Mouse (Mus musculus) midbrain, embryonic 15.5 days (tissue): Measurements from ENCODE around the gene Otud4. TPM values are rescaled to one million over a fixed set of nuclear protein-coding genes. Genes with fewer than 3 reads are reported as not detected.

Experiments used
- ATAC-seq: fragments of 200-750 bp; cut with Nextera tagmentation; replicated peaks from 2 replicates; pipeline ENCODE4 v1.8.0; 2017; ENCODE audit warnings: moderate TSS enrichment
- H3K27ac ChIP-seq: fragments of 300-500 bp; sonication (generic); 2 replicates; pipeline ENCODE4 v1.5.1; 2015; ENCODE audit warnings: mild to moderate bottlenecking, inconsistent platforms
- H3K27me3 ChIP-seq: fragments of 300-500 bp; sonication (generic); replicated peaks from 2 replicates; pipeline ENCODE4 v1.6.1; 2015; ENCODE audit warnings: inconsistent platforms
- H3K36me3 ChIP-seq: fragments of 300-500 bp; sonication (generic); replicated peaks from 2 replicates; pipeline ENCODE4 v1.6.1; 2015; ENCODE audit warnings: inconsistent platforms
- H3K4me1 ChIP-seq: fragments of 300-500 bp; sonication (generic); 2 replicates; pipeline ENCODE4 v1.6.1; 2015; ENCODE audit warnings: inconsistent platforms
- H3K4me2 ChIP-seq: fragments of 300-500 bp; sonication (generic); 2 replicates; pipeline ENCODE4 v1.6.1; 2015; ENCODE audit warnings: inconsistent platforms, mild to moderate bottlenecking, moderate library complexity
- H3K4me3 ChIP-seq: fragments of 300-500 bp; sonication (generic); 2 replicates; pipeline ENCODE4 v1.5.1; 2015; ENCODE audit warnings: mild to moderate bottlenecking, inconsistent platforms
- H3K9ac ChIP-seq: fragments of 300-500 bp; sonication (generic); 2 replicates; pipeline ENCODE4 v1.6.1; 2015; ENCODE audit warnings: mild to moderate bottlenecking, inconsistent platforms
- H3K9me3 ChIP-seq: fragments of 300-500 bp; sonication (generic); 2 replicates; pipeline ENCODE4 v1.6.1; 2016; ENCODE audit warnings: inconsistent platforms
- WGBS: fragments of 180-500 bp; shearing (Covaris S2); methylation state at CpG from one replicate; pipeline ENCODE4 v1.1.7; 2015; ENCODE audit warnings: mixed read lengths; 5-methylcytosine and 5-hydroxymethylcytosine counted together
- polyA plus RNA-seq: library from polyadenylated mRNA; unstranded; fragments of >200 nt; fragmentation: Nextera tagmentation; extraction: Ambion mirVana; gene quantifications from 2 replicates; pipeline ENCODE4 v1.2.1, GENCODE M21; 2015

Otud4 gene
- polyA plus RNA-seq, 1 experiment from 2014 or later = 10.6 TPM

- no peaks in the 10 kb centered on the region for H3K9me3 ChIP-seq
- H3K36me3 ChIP-seq = no peaks in the 10 kb centered on the region
- no peaks in the 10 kb centered on the region for H3K4me1 ChIP-seq
- H3K4me3 ChIP-seq = no peak overlapping the region
- H3K9ac ChIP-seq = no peak overlapping the region
- 39% methylated on average over 9 of the region's 9 CpGs for WGBS
- H3K4me2 ChIP-seq = no peak overlapping the region
- H3K27me3 ChIP-seq = no peaks in the 10 kb centered on the region
- no peak for ATAC-seq
- H3K27ac ChIP-seq = no peak overlapping the region
Measured at GRCm38 (mm10) chr8:79620489-79621276, 18.7 kb upstream of the Otud4 start.

- H3K27ac ChIP-seq = no peak overlapping the region
- H3K4me1 ChIP-seq = no peaks in the 10 kb centered on the region
- 85% methylated on average over 11 of the region's 11 CpGs for WGBS
- no peak overlapping the region for H3K4me3 ChIP-seq
- ATAC-seq = no peak
- no peak overlapping the region for H3K4me2 ChIP-seq
- H3K27me3 ChIP-seq = no peaks in the 10 kb centered on the region
- no peak overlapping the region for H3K9ac ChIP-seq
- H3K9me3 ChIP-seq = no peaks in the 10 kb centered on the region
- H3K36me3 ChIP-seq = no peaks in the 10 kb centered on the region
Measured at GRCm38 (mm10) chr8:79622346-79622745, 17.1 kb upstream of the Otud4 start.

GRCm38 (mm10) chr8:79623351-79623750, 16.1 kb upstream of the Otud4 start:
- Histone ChIP-seq H3K27me3 (no peaks in the 10 kb centered on the region), H3K27ac (no peak overlapping the region), H3K9ac (no peak overlapping the region), H3K4me3 (no peak overlapping the region), H3K4me1 (no peaks in the 10 kb centered on the region), H3K9me3 (no peaks in the 10 kb centered on the region), H3K36me3 (no peaks in the 10 kb centered on the region), H3K4me2 (no peak overlapping the region)
- ATAC-seq = no peak
- WGBS = 94% methylated on average over 12 of the region's 12 CpGs

GRCm38 (mm10) chr8:79624416-79624815, 15.0 kb upstream of the Otud4 start:
- Histone ChIP-seq H3K4me3 (no peak overlapping the region), H3K9ac (no peak overlapping the region), H3K27me3 (no peaks in the 10 kb centered on the region), H3K9me3 (no peaks in the 10 kb centered on the region), H3K27ac (no peak overlapping the region), H3K4me2 (no peak overlapping the region), H3K4me1 (no peaks in the 10 kb centered on the region), H3K36me3 (no peaks in the 10 kb centered on the region)
- 75% methylated on average over 4 of the region's 4 CpGs for WGBS
- ATAC-seq = no peak

GRCm38 (mm10) chr8:79626213-79626612, 13.2 kb upstream of the Otud4 start:
- 66% methylated on average over 5 of the region's 5 CpGs for WGBS
- Histone ChIP-seq H3K4me1 (no peaks in the 10 kb centered on the region), H3K27me3 (no peaks in the 10 kb centered on the region), H3K9me3 (no peaks in the 10 kb centered on the region), H3K27ac (no peak overlapping the region), H3K4me2 (no peak overlapping the region), H3K36me3 (no peaks in the 10 kb centered on the region), H3K4me3 (no peak overlapping the region), H3K9ac (no peak overlapping the region)
- ATAC-seq = no peak

GRCm38 (mm10) chr8:79635491-79635890, 3.9 kb upstream of the Otud4 start:
- Histone ChIP-seq H3K27ac (no peak overlapping the region), H3K4me1 (peaks cover 4% of the 10 kb centered on the region), H3K9me3 (no peaks in the 10 kb centered on the region), H3K36me3 (no peaks in the 10 kb centered on the region), H3K4me2 (no peak overlapping the region), H3K9ac (no peak overlapping the region), H3K4me3 (no peak overlapping the region), H3K27me3 (no peaks in the 10 kb centered on the region)
- WGBS = 98% methylated on average over 1 of the region's 1 CpGs
- no peak for ATAC-seq

- 63% methylated on average over 1 of the region's 1 CpGs for WGBS
- H3K4me2 ChIP-seq = no peak overlapping the region
- peaks cover 10% of the 10 kb centered on the region for H3K4me1 ChIP-seq
Measured at GRCm38 (mm10) chr8:79636151-79636550, 3.3 kb upstream of the Otud4 start.

GRCm38 (mm10) chr8:79637237-79637636, 2.2 kb upstream of the Otud4 start:
- Histone ChIP-seq H3K4me1 (peaks cover 21% of the 10 kb centered on the region), H3K9ac (no peak overlapping the region), H3K27me3 (no peaks in the 10 kb centered on the region), H3K4me2 (no peak overlapping the region), H3K9me3 (no peaks in the 10 kb centered on the region), H3K4me3 (no peak overlapping the region), H3K27ac (no peak overlapping the region), H3K36me3 (no peaks in the 10 kb centered on the region)
- ATAC-seq = no peak
- WGBS = 83% methylated on average over 3 of the region's 3 CpGs

More at GRCm38 (mm10) chr8:79636151-79636550, 3.3 kb upstream of the Otud4 start:
- no peak for ATAC-seq
- H3K9ac ChIP-seq = no peak overlapping the region
- no peaks in the 10 kb centered on the region for H3K27me3 ChIP-seq
- no peak overlapping the region for H3K4me3 ChIP-seq
- H3K36me3 ChIP-seq = no peaks in the 10 kb centered on the region
- no peaks in the 10 kb centered on the region for H3K9me3 ChIP-seq
- no peak overlapping the region for H3K27ac ChIP-seq

GRCm38 (mm10) chr8:79638001-79638706, 1.3 kb upstream of the Otud4 start:
- Histone ChIP-seq H3K4me1 (peaks cover 27% of the 10 kb centered on the region), H3K9ac (peak overlapping the region; percentile 92), H3K27me3 (no peaks in the 10 kb centered on the region), H3K9me3 (no peaks in the 10 kb centered on the region), H3K27ac (peak overlapping the region; percentile 94), H3K4me3 (peak overlapping the region; percentile 73), H3K36me3 (no peaks in the 10 kb centered on the region), H3K4me2 (peak overlapping the region; percentile 66)
- WGBS = 7% methylated on average over 11 of the region's 11 CpGs
- no peak for ATAC-seq

- H3K27ac ChIP-seq = peak overlapping the region; percentile 94
- H3K9me3 ChIP-seq = no peaks in the 10 kb centered on the region
- H3K4me3 ChIP-seq = peak overlapping the region; percentile 73
- WGBS = under 1% methylated on average over 74 of the region's 77 CpGs
- peak overlapping the region; percentile 78 for H3K4me2 ChIP-seq
- H3K9ac ChIP-seq = peak overlapping the region; percentile 92
- H3K4me1 ChIP-seq = peaks cover 32% of the 10 kb centered on the region
- H3K27me3 ChIP-seq = no peaks in the 10 kb centered on the region
- peak; percentile 99 for ATAC-seq
- H3K36me3 ChIP-seq = no peaks in the 10 kb centered on the region
Measured at GRCm38 (mm10) chr8:79638707-79639549, 490 bp upstream of the Otud4 start.

GRCm38 (mm10) chr8:79641119-79641518, 1.7 kb downstream of the Otud4 start:
- Histone ChIP-seq H3K27ac (no peak overlapping the region), H3K9ac (peak overlapping the region; percentile 17; the same call in 1 of the 2 replicates), H3K36me3 (no peaks in the 10 kb centered on the region; the same call in 1 of the 2 replicates), H3K4me2 (peak overlapping the region; percentile 78), H3K9me3 (no peaks in the 10 kb centered on the region), H3K4me3 (peak overlapping the region; percentile 73), H3K4me1 (peaks cover 32% of the 10 kb centered on the region), H3K27me3 (no peaks in the 10 kb centered on the region)
- no peak for ATAC-seq
- WGBS = 26% methylated on average over 1 of the region's 1 CpGs

- ATAC-seq = no peak
- Histone ChIP-seq H3K27ac (no peak overlapping the region), H3K27me3 (no peaks in the 10 kb centered on the region), H3K9ac (no peak overlapping the region), H3K4me1 (no peaks in the 10 kb centered on the region), H3K9me3 (no peaks in the 10 kb centered on the region), H3K4me3 (no peak overlapping the region), H3K36me3 (peaks cover 2% of the 10 kb centered on the region; the same call in 1 of the 2 replicates), H3K4me2 (no peak overlapping the region)
- 94% methylated on average over 4 of the region's 4 CpGs for WGBS
Measured at GRCm38 (mm10) chr8:79649569-79649968, 10.2 kb downstream of the Otud4 start.
